Mouse (Mus musculus): ENCODE data around the gene Usp4. TPM values are rescaled to one million over a fixed set of nuclear protein-coding genes. Genes with fewer than 3 reads are reported as not detected.

Usp4 gene
- total RNA-seq, 2 experiments from 2014 or later: 75.5 to 78.5 TPM

- ATAC-seq (replicated peaks; ENCODE audit: poor library complexity, severe bottlenecking): no peak
Observed at GRCm38 (mm10) chr9:108403081-108403480, 55.4 kb downstream of the Usp4 start.

GRCm38 (mm10) chr9:108404451-108404850 is 56.8 kb downstream of the Usp4 start:
- peak; percentile 74 for ATAC-seq (replicated peaks; ENCODE audit: poor library complexity, severe bottlenecking)

- no peak for ATAC-seq (replicated peaks; ENCODE audit: poor library complexity, severe bottlenecking)
Observed at GRCm38 (mm10) chr9:108409535-108409934, 61.9 kb downstream of the Usp4 start.

- ATAC-seq (replicated peaks; ENCODE audit: poor library complexity, severe bottlenecking): no peak
Observed at GRCm38 (mm10) chr9:108411381-108411942, 63.8 kb downstream of the Usp4 start.

GRCm38 (mm10) chr9:108412221-108412620 is 64.6 kb downstream of the Usp4 start:
- ATAC-seq (replicated peaks; ENCODE audit: poor library complexity, severe bottlenecking): 0 out of 2 replicates have a peak, but pooled peaks have one; percentile 35

GRCm38 (mm10) chr9:108428384-108428783 is 80.7 kb downstream of the Usp4 start, which contains the start of gene Ccdc36:
Gene Ccdc36 (minus strand): TSS chr9:108428484.
- ATAC-seq (replicated peaks; ENCODE audit: poor library complexity, severe bottlenecking): no peak

GRCm38 (mm10) chr9:108431431-108432067 is 83.9 kb downstream of the Usp4 start:
- peak; percentile 70 for ATAC-seq (replicated peaks; ENCODE audit: poor library complexity, severe bottlenecking)

- ATAC-seq (replicated peaks; ENCODE audit: poor library complexity, severe bottlenecking): no peak
Observed at GRCm38 (mm10) chr9:108436182-108436581, 88.5 kb downstream of the Usp4 start, which contains the start of gene BC048562. Gene BC048562 (plus strand): TSS chr9:108436482.

GRCm38 (mm10) chr9:108439176-108439575 is 91.5 kb downstream of the Usp4 start:
- ATAC-seq (replicated peaks; ENCODE audit: poor library complexity, severe bottlenecking): no peak

GRCm38 (mm10) chr9:108440485-108440884 is 92.8 kb downstream of the Usp4 start:
- no peak for ATAC-seq (replicated peaks; ENCODE audit: poor library complexity, severe bottlenecking)

GRCm38 (mm10) chr9:108441236-108441919 is 93.7 kb downstream of the Usp4 start:
- no peak for ATAC-seq (replicated peaks; ENCODE audit: poor library complexity, severe bottlenecking)

Other genes starting within 250 kb of the Usp4 start
- gene Bsn, start 157.5 kb upstream of the Usp4 start, total RNA-seq (2014; fragmentation: Nextera tagmentation): 6.2 and 9.0 TPM in 2 replicates
- 3.2 and 3.7 TPM in 2 replicates for gene Bsn, start 157.5 kb upstream of the Usp4 start, total RNA-seq (2017)
- gene Dag1, start 83.9 kb upstream of the Usp4 start, total RNA-seq (2014; fragmentation: Nextera tagmentation): 12.5 and 20.8 TPM in 2 replicates
- gene Dag1, start 83.9 kb upstream of the Usp4 start, total RNA-seq (2017): 3.3 and 4.6 TPM in 2 replicates
- 8.7 and 9.8 TPM in 2 replicates for gene Nicn1, start 57.4 kb upstream of the Usp4 start, total RNA-seq (2014; fragmentation: Nextera tagmentation)
- gene Nicn1, start 57.4 kb upstream of the Usp4 start, total RNA-seq (2017): 5.2 and 10.7 TPM in 2 replicates
- gene Amt, start 51.0 kb upstream of the Usp4 start, total RNA-seq (2014; fragmentation: Nextera tagmentation): 0.19 and 0.70 TPM in 2 replicates
- gene Amt, start 51.0 kb upstream of the Usp4 start, total RNA-seq (2017): 1.8 TPM in 1 of 2 replicates, not detected in the other
- 256 and 296 TPM in 2 replicates for gene Rhoa, start 41.7 kb upstream of the Usp4 start, total RNA-seq (2014; fragmentation: Nextera tagmentation)
- 242 and 247 TPM in 2 replicates for gene Rhoa, start 41.7 kb upstream of the Usp4 start, total RNA-seq (2017)
- 13.7 and 16.6 TPM in 2 replicates for gene Tcta, start 41.7 kb upstream of the Usp4 start, total RNA-seq (2014; fragmentation: Nextera tagmentation)
- 4.1 and 6.7 TPM in 2 replicates for gene Tcta, start 41.7 kb upstream of the Usp4 start, total RNA-seq (2017)
- 2,602 and 2,684 TPM in 2 replicates for gene Gpx1, start 8.9 kb upstream of the Usp4 start, total RNA-seq (2014; fragmentation: Nextera tagmentation)
- gene Gpx1, start 8.9 kb upstream of the Usp4 start, total RNA-seq (2017): 1,938 and 2,180 TPM in 2 replicates
- gene 1700102P08Rik, start 45.0 kb downstream of the Usp4 start, total RNA-seq (2014; fragmentation: Nextera tagmentation): 1.6 TPM in 1 of 2 replicates, not detected in the other
- 0.43 TPM in 1 of 2 replicates, not detected in the other for gene 1700102P08Rik, start 45.0 kb downstream of the Usp4 start, total RNA-seq (2017)
- not detected in 2 replicates for gene Ccdc36, start 80.6 kb downstream of the Usp4 start, total RNA-seq (2014; fragmentation: Nextera tagmentation)
- gene Ccdc36, start 80.6 kb downstream of the Usp4 start, total RNA-seq (2017): 0.72 and 0.90 TPM in 2 replicates
- not detected in 2 replicates for gene BC048562, start 88.6 kb downstream of the Usp4 start, total RNA-seq (2014; fragmentation: Nextera tagmentation)
- gene BC048562, start 88.6 kb downstream of the Usp4 start, total RNA-seq (2017): not detected in 2 replicates
- 22.2 and 23.5 TPM in 2 replicates for gene Ccdc71, start 112.7 kb downstream of the Usp4 start, total RNA-seq (2014; fragmentation: Nextera tagmentation)
- gene Ccdc71, start 112.7 kb downstream of the Usp4 start, total RNA-seq (2017): 13.2 and 17.9 TPM in 2 replicates
- gene Klhdc8b, start 113.7 kb downstream of the Usp4 start, total RNA-seq (2014; fragmentation: Nextera tagmentation): 0.56 TPM in 1 of 2 replicates, not detected in the other
- 1.2 and 5.5 TPM in 2 replicates for gene Klhdc8b, start 113.7 kb downstream of the Usp4 start, total RNA-seq (2017)
- gene Lamb2, start 131.9 kb downstream of the Usp4 start, total RNA-seq (2014; fragmentation: Nextera tagmentation): 0.38 TPM in 1 of 2 replicates, not detected in the other
- gene Lamb2, start 131.9 kb downstream of the Usp4 start, total RNA-seq (2017): 0.05 and 0.09 TPM in 2 replicates
- 80.9 and 90.2 TPM in 2 replicates for gene Usp19, start 142.7 kb downstream of the Usp4 start, total RNA-seq (2014; fragmentation: Nextera tagmentation)
- gene Usp19, start 142.7 kb downstream of the Usp4 start, total RNA-seq (2017): 32.3 and 34.9 TPM in 2 replicates
- 252 and 261 TPM in 2 replicates for gene Qars, start 159.9 kb downstream of the Usp4 start, total RNA-seq (2014; fragmentation: Nextera tagmentation)
- 144 and 181 TPM in 2 replicates for gene Qars, start 159.9 kb downstream of the Usp4 start, total RNA-seq (2017)
- gene Qrich1, start 169.0 kb downstream of the Usp4 start, total RNA-seq (2014; fragmentation: Nextera tagmentation): 131 and 140 TPM in 2 replicates
- 119 and 145 TPM in 2 replicates for gene Qrich1, start 169.0 kb downstream of the Usp4 start, total RNA-seq (2017)
- gene Impdh2, start 212.4 kb downstream of the Usp4 start, total RNA-seq (2014; fragmentation: Nextera tagmentation): 294 and 388 TPM in 2 replicates
- gene Impdh2, start 212.4 kb downstream of the Usp4 start, total RNA-seq (2017): 284 and 334 TPM in 2 replicates
- 39.4 and 44.0 TPM in 2 replicates for gene Ndufaf3, start 219.6 kb downstream of the Usp4 start, total RNA-seq (2014; fragmentation: Nextera tagmentation)
- gene Ndufaf3, start 219.6 kb downstream of the Usp4 start, total RNA-seq (2017): 17.3 and 17.8 TPM in 2 replicates
- 91.3 and 111 TPM in 2 replicates for gene Dalrd3, start 222.0 kb downstream of the Usp4 start, total RNA-seq (2014; fragmentation: Nextera tagmentation)
- 38.1 and 45.2 TPM in 2 replicates for gene Dalrd3, start 222.0 kb downstream of the Usp4 start, total RNA-seq (2017)
- gene Wdr6, start 230.9 kb downstream of the Usp4 start, total RNA-seq (2014; fragmentation: Nextera tagmentation): 18.1 and 19.3 TPM in 2 replicates
- 14.7 and 18.0 TPM in 2 replicates for gene Wdr6, start 230.9 kb downstream of the Usp4 start, total RNA-seq (2017)
- 2.0 and 2.3 TPM in 2 replicates for gene P4htm, start 249.8 kb downstream of the Usp4 start, total RNA-seq (2014; fragmentation: Nextera tagmentation)
- 0.43 TPM in 1 of 2 replicates, not detected in the other for gene P4htm, start 249.8 kb downstream of the Usp4 start, total RNA-seq (2017)